Mouse (Mus musculus): ENCODE measurements at regions not wholly inside any gene's neighbourhood (a gene's known extent, or its start where the extent isn't known, plus 50 kb on each side); places are given as distances from the start of the nearest gene placed in this dataset.

GRCm38 (mm10) chr11:52552860-52553259 lies 156.6 kb downstream of the 9530068E07Rik start:
- Histone ChIP-seq H3K27ac (no peak overlapping the region), H3K4me3 (no peak overlapping the region), H3K9ac (no peak overlapping the region), H3K27me3 (no peaks in the 10 kb centered on the region), H3K4me2 (no peak overlapping the region), H3K4me1 (no peaks in the 10 kb centered on the region), H3K36me3 (ENCODE audit: poor library complexity, severe bottlenecking) (no peaks in the 10 kb centered on the region), H3K9me3 (replicated peaks) (no peaks in the 10 kb centered on the region)
- WGBS: 79% methylated on average over 4 of the region's 4 CpGs
- no peak for ATAC-seq

- no peak overlapping the region for H3K4me3 ChIP-seq
- H3K27me3 ChIP-seq: no peaks in the 10 kb centered on the region
- 95% methylated on average over 3 of the region's 3 CpGs for WGBS
- H3K4me1 ChIP-seq: no peaks in the 10 kb centered on the region
- H3K4me2 ChIP-seq: no peak overlapping the region
- ATAC-seq: no peak
- no peak overlapping the region for H3K9ac ChIP-seq
- H3K36me3 ChIP-seq (ENCODE audit: poor library complexity, severe bottlenecking): no peaks in the 10 kb centered on the region
- no peaks in the 10 kb centered on the region for H3K9me3 ChIP-seq (replicated peaks)
- H3K27ac ChIP-seq: no peak overlapping the region
Measured at GRCm38 (mm10) chr11:52557836-52558235, 161.6 kb downstream of the 9530068E07Rik start.

GRCm38 (mm10) chr11:52558782-52559181 lies 162.6 kb downstream of the 9530068E07Rik start:
- Histone ChIP-seq H3K4me2 (no peak overlapping the region), H3K9ac (no peak overlapping the region), H3K4me1 (no peaks in the 10 kb centered on the region), H3K4me3 (no peak overlapping the region), H3K27ac (no peak overlapping the region), H3K27me3 (no peaks in the 10 kb centered on the region), H3K36me3 (ENCODE audit: poor library complexity, severe bottlenecking) (no peaks in the 10 kb centered on the region), H3K9me3 (replicated peaks) (no peaks in the 10 kb centered on the region)
- ATAC-seq: no peak
- 64% methylated on average over 5 of the region's 5 CpGs for WGBS

GRCm38 (mm10) chr11:52561281-52561680 lies 165.1 kb downstream of the 9530068E07Rik start:
- Histone ChIP-seq H3K4me1 (0 out of 2 replicates have a peak, but pooled peaks cover 3% of the 10 kb centered on the region), H3K9me3 (replicated peaks) (no peaks in the 10 kb centered on the region), H3K27ac (no peak overlapping the region), H3K4me3 (no peak overlapping the region), H3K9ac (no peak overlapping the region), H3K4me2 (no peak overlapping the region), H3K27me3 (no peaks in the 10 kb centered on the region), H3K36me3 (ENCODE audit: poor library complexity, severe bottlenecking) (no peaks in the 10 kb centered on the region)
- 69% methylated on average over 7 of the region's 7 CpGs for WGBS
- ATAC-seq: no peak

- Histone ChIP-seq H3K9ac (no peak overlapping the region), H3K36me3 (ENCODE audit: poor library complexity, severe bottlenecking) (no peaks in the 10 kb centered on the region), H3K27me3 (no peaks in the 10 kb centered on the region), H3K4me1 (0 out of 2 replicates have a peak, but pooled peaks cover 3% of the 10 kb centered on the region), H3K4me3 (no peak overlapping the region), H3K27ac (no peak overlapping the region), H3K9me3 (replicated peaks) (no peaks in the 10 kb centered on the region), H3K4me2 (no peak overlapping the region)
- 0% methylated on average over 1 of the region's 1 CpGs for WGBS
- ATAC-seq: no peak
Measured at GRCm38 (mm10) chr11:52565457-52565856, 169.2 kb downstream of the 9530068E07Rik start.

- 82% methylated on average over 9 of the region's 9 CpGs for WGBS
- H3K9me3 ChIP-seq (replicated peaks): no peaks in the 10 kb centered on the region
- H3K27me3 ChIP-seq: no peaks in the 10 kb centered on the region
- H3K36me3 ChIP-seq (ENCODE audit: poor library complexity, severe bottlenecking): no peaks in the 10 kb centered on the region
- no peak overlapping the region for H3K4me3 ChIP-seq
- H3K9ac ChIP-seq: no peak overlapping the region
- H3K4me1 ChIP-seq: 0 out of 2 replicates have a peak, but pooled peaks cover 3% of the 10 kb centered on the region
- no peak overlapping the region for H3K4me2 ChIP-seq
- no peak overlapping the region for H3K27ac ChIP-seq
- no peak for ATAC-seq
Measured at GRCm38 (mm10) chr11:52566026-52566425, 169.8 kb downstream of the 9530068E07Rik start.

- no peak overlapping the region for H3K4me3 ChIP-seq
- 0 out of 2 replicates have a peak, but pooled peaks cover 3% of the 10 kb centered on the region for H3K4me1 ChIP-seq
- H3K9me3 ChIP-seq (replicated peaks): no peaks in the 10 kb centered on the region
- no peaks in the 10 kb centered on the region for H3K36me3 ChIP-seq (ENCODE audit: poor library complexity, severe bottlenecking)
- ATAC-seq: no peak
- H3K4me2 ChIP-seq: peak overlapping the region; percentile 18; the same call in 1 of the 2 replicates
- H3K9ac ChIP-seq: no peak overlapping the region
- no peak overlapping the region for H3K27ac ChIP-seq
- H3K27me3 ChIP-seq: no peaks in the 10 kb centered on the region
- 32% methylated on average over 13 of the region's 13 CpGs for WGBS
Measured at GRCm38 (mm10) chr11:52567945-52568687, 171.9 kb downstream of the 9530068E07Rik start.

- Histone ChIP-seq H3K27me3 (no peaks in the 10 kb centered on the region), H3K27ac (no peak overlapping the region), H3K4me1 (0 out of 2 replicates have a peak, but pooled peaks cover 3% of the 10 kb centered on the region)
Measured at GRCm38 (mm10) chr11:52568794-52569193, 172.6 kb downstream of the 9530068E07Rik start.

GRCm38 (mm10) chr11:52569759-52570158 lies 173.5 kb downstream of the 9530068E07Rik start:
- WGBS: 55% methylated on average over 10 of the region's 10 CpGs
- no peaks in the 10 kb centered on the region for H3K9me3 ChIP-seq (replicated peaks)
- no peak overlapping the region for H3K27ac ChIP-seq
- no peaks in the 10 kb centered on the region for H3K36me3 ChIP-seq (ENCODE audit: poor library complexity, severe bottlenecking)
- H3K9ac ChIP-seq: no peak overlapping the region
- no peak for ATAC-seq
- H3K4me2 ChIP-seq: no peak overlapping the region
- H3K27me3 ChIP-seq: no peaks in the 10 kb centered on the region
- H3K4me3 ChIP-seq: no peak overlapping the region
- 0 out of 2 replicates have a peak, but pooled peaks cover 3% of the 10 kb centered on the region for H3K4me1 ChIP-seq

More at GRCm38 (mm10) chr11:52568794-52569193, 172.6 kb downstream of the 9530068E07Rik start:
- H3K4me2 ChIP-seq: no peak overlapping the region
- H3K9ac ChIP-seq: no peak overlapping the region
- H3K36me3 ChIP-seq (ENCODE audit: poor library complexity, severe bottlenecking): no peaks in the 10 kb centered on the region
- WGBS: 50% methylated on average over 1 of the region's 1 CpGs
- H3K9me3 ChIP-seq (replicated peaks): no peaks in the 10 kb centered on the region
- no peak overlapping the region for H3K4me3 ChIP-seq
- no peak for ATAC-seq

GRCm38 (mm10) chr11:52578471-52578870 lies 182.2 kb downstream of the 9530068E07Rik start:
- Histone ChIP-seq H3K36me3 (ENCODE audit: poor library complexity, severe bottlenecking) (no peaks in the 10 kb centered on the region), H3K4me3 (no peak overlapping the region), H3K4me2 (no peak overlapping the region), H3K9ac (no peak overlapping the region), H3K4me1 (peaks cover 6% of the 10 kb centered on the region; the same call in 1 of the 2 replicates), H3K27me3 (no peaks in the 10 kb centered on the region), H3K9me3 (replicated peaks) (no peaks in the 10 kb centered on the region), H3K27ac (no peak overlapping the region)
- WGBS: 49% methylated on average over 9 of the region's 9 CpGs
- no peak for ATAC-seq

GRCm38 (mm10) chr11:52579764-52580377 lies 183.6 kb downstream of the 9530068E07Rik start:
- WGBS: 74% methylated on average over 13 of the region's 13 CpGs

GRCm38 (mm10) chr11:52591596-52592180 lies 172.7 kb upstream of the Fstl4 start:
- Histone ChIP-seq H3K4me2 (no peak overlapping the region), H3K27me3 (no peaks in the 10 kb centered on the region), H3K36me3 (ENCODE audit: poor library complexity, severe bottlenecking) (no peaks in the 10 kb centered on the region), H3K27ac (no peak overlapping the region), H3K9ac (no peak overlapping the region), H3K4me3 (no peak overlapping the region), H3K4me1 (no peaks in the 10 kb centered on the region), H3K9me3 (replicated peaks) (no peaks in the 10 kb centered on the region)
- 84% methylated on average over 9 of the region's 9 CpGs for WGBS
- ATAC-seq: no peak

More at GRCm38 (mm10) chr11:52579764-52580377, 183.6 kb downstream of the 9530068E07Rik start:
- Histone ChIP-seq H3K4me2 (no peak overlapping the region), H3K27me3 (no peaks in the 10 kb centered on the region), H3K36me3 (ENCODE audit: poor library complexity, severe bottlenecking) (no peaks in the 10 kb centered on the region), H3K9me3 (replicated peaks) (no peaks in the 10 kb centered on the region), H3K4me1 (peaks cover 6% of the 10 kb centered on the region; the same call in 1 of the 2 replicates), H3K9ac (no peak overlapping the region), H3K4me3 (no peak overlapping the region), H3K27ac (no peak overlapping the region)
- no peak for ATAC-seq

Data from forebrain, embryonic 13.5 days (tissue).